ENCODE assay signal across 20 mouse cellular contexts in genomic region chr13:35806165-35806564, GRCm38 (mm10).
DNase-seq lines count a peak whose midpoint lies in the region; ATAC-seq lines count a peak whose summit lies in the region.
"Had no signal": no experiment of that assay in that cellular context is flagged by ENCODE, and none has a peak within 500 bp of the region (broad histone marks: within the 10 kb centered on the region; RNA-seq: fewer than 3 reads in every experiment).

No protein-coding gene starts in this region.

- 0 out of 2 replicates have a peak overlapping the region, but pooled peaks have one; percentile 24 for H3K27ac ChIP-seq in embryonic facial prominence, embryonic 15.5 days (replicated peaks)
- H3K27ac ChIP-seq in limb, embryonic 12.5 days, result 0 out of 2 replicates have a peak overlapping the region, but pooled peaks have one; percentile 45
- H3K27ac ChIP-seq: kidney, embryonic 15.5 days; liver, embryonic 12.5 days had no signal

- peak; percentile 66 for DNase-seq in A20 (ENCODE audit: low read depth, low spot score)
- peak; percentile 5 for DNase-seq in brain, adult 2 months (ENCODE audit: low read depth, low spot score)
- DNase-seq in testis, postnatal 14 days (ENCODE audit: low spot score), result no peak
- DNase-seq in layer of hippocampus, adult 18-20 months (ENCODE audit: low spot score in 2 of 2), result no peak
- DNase-seq in heart, adult 9 months (ENCODE audit: low spot score in 2 of 2), result no peak
- DNase-seq: adrenal gland, postnatal 14 days; cerebellum, adult 9-11 months; heart, postnatal 10 days; kidney, adult 11 months; kidney, postnatal 36 days; left cerebral cortex, postnatal 4 days; lung, adult 18-20 months; lung, postnatal 10 days had no signal

- ATAC-seq in embryonic facial prominence, embryonic 15.5 days (ENCODE audit: insufficient number of reproducible peaks, low FRiP score, low TSS enrichment, low read depth), result no peak
- no peak for ATAC-seq in limb, embryonic 12.5 days (ENCODE audit: insufficient number of reproducible peaks, insufficient read depth, low FRiP score, low TSS enrichment, low read depth)
- ATAC-seq: activated CD4-positive, CD25-positive, alpha-beta regulatory T cell, adult 4 months; liver, embryonic 12.5 days had no signal

- no peak overlapping the region for H3K4me3 ChIP-seq in embryonic facial prominence, embryonic 15.5 days (replicated peaks)
- no peak overlapping the region for H3K4me3 ChIP-seq in limb, embryonic 12.5 days (replicated peaks)
- H3K4me3 ChIP-seq: heart, embryonic 10.5 days; kidney, embryonic 15.5 days; liver, embryonic 12.5 days had no signal

- H3K36me3 ChIP-seq in embryonic facial prominence, embryonic 15.5 days, result no peaks in the 10 kb centered on the region
- H3K36me3 ChIP-seq in limb, embryonic 12.5 days, result peaks cover 3% of the 10 kb centered on the region; the same call in 1 of the 2 replicates
- H3K36me3 ChIP-seq: kidney, embryonic 15.5 days had no signal

- H3K4me2 ChIP-seq in embryonic facial prominence, embryonic 15.5 days (replicated peaks), result no peak overlapping the region
- no peak overlapping the region for H3K4me2 ChIP-seq in limb, embryonic 12.5 days
- H3K4me2 ChIP-seq: kidney, embryonic 15.5 days; liver, embryonic 12.5 days; midbrain, embryonic 11.5 days had no signal

- no peaks in the 10 kb centered on the region for H3K9me3 ChIP-seq in embryonic facial prominence, embryonic 15.5 days (replicated peaks)
- H3K9me3 ChIP-seq in limb, embryonic 12.5 days, result peaks cover 8% of the 10 kb centered on the region; the same call in 1 of the 2 replicates
- H3K9me3 ChIP-seq: kidney, embryonic 15.5 days; liver, embryonic 12.5 days had no signal

- peaks cover 19% of the 10 kb centered on the region for H3K4me1 ChIP-seq in embryonic facial prominence, embryonic 15.5 days
- H3K4me1 ChIP-seq in limb, embryonic 12.5 days (replicated peaks), result peaks cover 25% of the 10 kb centered on the region

- no peak overlapping the region for H3K9ac ChIP-seq in embryonic facial prominence, embryonic 15.5 days
- H3K9ac ChIP-seq in limb, embryonic 12.5 days (replicated peaks), result no peak overlapping the region
- H3K9ac ChIP-seq: kidney, embryonic 15.5 days; liver, embryonic 12.5 days had no signal

- no peaks in the 10 kb centered on the region for H3K27me3 ChIP-seq in embryonic facial prominence, embryonic 15.5 days
- H3K27me3 ChIP-seq in limb, embryonic 12.5 days, result no peaks in the 10 kb centered on the region
- H3K27me3 ChIP-seq: kidney, embryonic 15.5 days; liver, embryonic 12.5 days had no signal

- 46% methylated on average over 7 of the region's 7 CpGs for WGBS in embryonic facial prominence, embryonic 15.5 days
- 72% methylated on average over 7 of the region's 7 CpGs for WGBS in limb, embryonic 12.5 days

Comparison
In these comparisons a context has a peak if more than half of its experiments do, and no peak if none do; other contexts are left out.
1. DNase-seq: peak in A20 (single experiment) and brain, adult 2 months (single experiment); none in testis, postnatal 14 days (single experiment), layer of hippocampus, adult 18-20 months (0 of 2) and heart, adult 9 months (0 of 2).